Mouse (Mus musculus): ENCODE results near the gene Gpd2. TPM values are rescaled to one million over a fixed set of nuclear protein-coding genes. Genes with fewer than 3 reads are reported as not detected.
A peak's percentile ranks its signal among the peaks of the same experiment; 100 is the strongest.

The Gpd2 gene
- polyA plus RNA-seq, 1 experiment from 2014 or later, result 28.0 TPM

- H3K9ac ChIP-seq, result no peak overlapping the region
- H3K9me3 ChIP-seq, result no peaks in the 10 kb centered on the region
- H3K4me1 ChIP-seq (replicated peaks), result no peaks in the 10 kb centered on the region
- no peak for ATAC-seq (ENCODE audit: low FRiP score, low read depth)
- H3K4me3 ChIP-seq, result no peak overlapping the region
- no peaks in the 10 kb centered on the region for H3K36me3 ChIP-seq
- H3K27me3 ChIP-seq, result no peaks in the 10 kb centered on the region
- no peak overlapping the region for H3K27ac ChIP-seq (replicated peaks)
- 64% methylated on average over 13 of the region's 13 CpGs for WGBS
- H3K4me2 ChIP-seq, result no peak overlapping the region
These were observed 32.4 kb downstream of the Gpd2 start for GRCm38 (mm10) chr2:57269690-57270435.

- Histone ChIP-seq H3K9me3 (no peaks in the 10 kb centered on the region), H3K9ac (no peak overlapping the region), H3K4me1 (replicated peaks) (no peaks in the 10 kb centered on the region), H3K4me3 (no peak overlapping the region), H3K27ac (replicated peaks) (no peak overlapping the region), H3K27me3 (no peaks in the 10 kb centered on the region), H3K4me2 (no peak overlapping the region), H3K36me3 (no peaks in the 10 kb centered on the region)
- no peak for ATAC-seq (ENCODE audit: low FRiP score, low read depth)
- 85% methylated on average over 10 of the region's 10 CpGs for WGBS
These were observed 42.8 kb downstream of the Gpd2 start for GRCm38 (mm10) chr2:57280190-57280723.

- no peaks in the 10 kb centered on the region for H3K4me1 ChIP-seq (replicated peaks)
- H3K27ac ChIP-seq (replicated peaks), result no peak overlapping the region
- no peaks in the 10 kb centered on the region for H3K9me3 ChIP-seq
- ATAC-seq (ENCODE audit: low FRiP score, low read depth), result no peak
- H3K4me3 ChIP-seq, result no peak overlapping the region
- no peak overlapping the region for H3K4me2 ChIP-seq
- H3K36me3 ChIP-seq, result no peaks in the 10 kb centered on the region
- 65% methylated on average over 7 of the region's 7 CpGs for WGBS
- H3K9ac ChIP-seq, result no peak overlapping the region
- no peaks in the 10 kb centered on the region for H3K27me3 ChIP-seq
These were observed 46.4 kb downstream of the Gpd2 start for GRCm38 (mm10) chr2:57283791-57284190.

DNA sequence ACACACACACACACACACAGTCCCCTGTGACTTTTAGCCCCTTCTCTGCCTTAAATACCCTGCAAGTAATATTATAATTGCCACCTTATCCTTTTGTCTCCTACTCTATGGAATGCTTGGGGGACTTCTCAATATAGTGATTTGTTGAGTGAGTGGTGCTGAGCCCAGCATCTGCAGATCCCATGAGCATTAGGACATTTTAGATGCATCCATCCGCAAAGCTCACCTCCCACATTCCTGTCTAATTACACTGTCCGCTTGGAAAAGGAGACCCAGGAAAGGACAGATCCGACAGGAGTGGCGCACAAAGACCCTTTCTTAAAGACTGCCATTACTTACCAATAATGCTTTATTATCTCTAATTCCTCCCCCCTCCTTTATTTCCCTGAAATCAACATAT lies 47.8 kb downstream of the Gpd2 start:
- Histone ChIP-seq H3K9me3 (no peaks in the 10 kb centered on the region), H3K4me1 (replicated peaks) (no peaks in the 10 kb centered on the region), H3K27me3 (no peaks in the 10 kb centered on the region), H3K4me3 (no peak overlapping the region), H3K36me3 (no peaks in the 10 kb centered on the region), H3K4me2 (no peak overlapping the region), H3K9ac (no peak overlapping the region), H3K27ac (replicated peaks) (no peak overlapping the region)
- no peak for ATAC-seq (ENCODE audit: low FRiP score, low read depth)
- WGBS, result 76% methylated on average over 4 of the region's 4 CpGs

- no peak overlapping the region for H3K27ac ChIP-seq (replicated peaks)
- H3K27me3 ChIP-seq, result no peaks in the 10 kb centered on the region
- no peak overlapping the region for H3K4me3 ChIP-seq
- H3K9ac ChIP-seq, result no peak overlapping the region
- H3K36me3 ChIP-seq, result no peaks in the 10 kb centered on the region
- WGBS, result 91% methylated on average over 1 of the region's 1 CpGs
- H3K4me1 ChIP-seq (replicated peaks), result no peaks in the 10 kb centered on the region
- no peak overlapping the region for H3K4me2 ChIP-seq
- no peak for ATAC-seq (ENCODE audit: low FRiP score, low read depth)
- H3K9me3 ChIP-seq, result no peaks in the 10 kb centered on the region
These were observed 50.6 kb downstream of the Gpd2 start for GRCm38 (mm10) chr2:57287986-57288385.

DNA sequence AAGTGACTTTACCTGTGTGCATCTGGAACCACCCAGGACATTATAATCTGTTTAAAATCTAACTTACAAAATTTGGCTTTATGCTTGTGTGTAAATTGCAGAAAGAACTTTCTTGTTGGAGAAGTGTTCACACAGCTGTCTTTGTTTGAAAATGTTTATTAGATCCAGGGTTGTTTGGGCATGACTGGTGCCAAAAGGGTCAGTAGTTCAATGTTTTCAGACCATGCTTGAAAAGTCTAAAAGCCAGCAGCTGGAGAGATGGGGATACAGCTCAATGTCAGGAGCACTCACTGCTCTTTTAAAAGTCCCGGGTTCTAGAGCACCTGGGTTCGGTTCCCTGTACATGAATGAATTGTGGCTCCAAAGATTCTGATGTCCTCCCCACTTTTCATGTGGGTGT lies 56.1 kb downstream of the Gpd2 start:
- H3K4me2 ChIP-seq, result no peak overlapping the region
- H3K4me1 ChIP-seq (replicated peaks), result no peaks in the 10 kb centered on the region
- no peak overlapping the region for H3K9ac ChIP-seq
- no peak for ATAC-seq (ENCODE audit: low FRiP score, low read depth)
- no peak overlapping the region for H3K4me3 ChIP-seq
- 93% methylated on average over 2 of the region's 2 CpGs for WGBS
- no peaks in the 10 kb centered on the region for H3K27me3 ChIP-seq
- no peaks in the 10 kb centered on the region for H3K36me3 ChIP-seq
- no peak overlapping the region for H3K27ac ChIP-seq (replicated peaks)
- H3K9me3 ChIP-seq, result no peaks in the 10 kb centered on the region

DNA sequence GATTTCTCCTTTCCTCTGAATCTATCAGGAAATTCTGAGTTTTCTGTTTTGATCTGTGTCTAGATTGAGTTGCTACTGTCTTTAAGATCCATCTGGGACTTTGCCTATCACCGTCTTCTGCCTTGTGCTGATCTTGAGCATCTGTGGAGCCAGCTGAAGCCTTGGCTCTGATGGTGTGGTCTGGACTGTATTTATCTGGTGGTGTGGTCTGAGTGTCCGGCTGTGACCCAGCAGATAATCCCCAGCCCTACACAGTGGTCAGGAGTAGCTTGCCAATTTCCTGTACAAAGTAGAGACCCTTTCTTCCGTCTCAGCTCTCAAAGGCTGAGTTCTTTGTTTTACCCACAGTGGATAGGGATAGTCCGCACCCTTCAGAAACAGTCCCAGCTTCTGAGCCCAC lies 58.6 kb downstream of the Gpd2 start:
- H3K27ac ChIP-seq (replicated peaks), result no peak overlapping the region
- no peak overlapping the region for H3K4me3 ChIP-seq
- no peak overlapping the region for H3K4me2 ChIP-seq
- no peaks in the 10 kb centered on the region for H3K4me1 ChIP-seq (replicated peaks)
- WGBS, result 85% methylated on average over 4 of the region's 4 CpGs
- no peaks in the 10 kb centered on the region for H3K9me3 ChIP-seq
- no peaks in the 10 kb centered on the region for H3K36me3 ChIP-seq
- ATAC-seq (ENCODE audit: low FRiP score, low read depth), result no peak
- no peaks in the 10 kb centered on the region for H3K27me3 ChIP-seq
- no peak overlapping the region for H3K9ac ChIP-seq

DNA sequence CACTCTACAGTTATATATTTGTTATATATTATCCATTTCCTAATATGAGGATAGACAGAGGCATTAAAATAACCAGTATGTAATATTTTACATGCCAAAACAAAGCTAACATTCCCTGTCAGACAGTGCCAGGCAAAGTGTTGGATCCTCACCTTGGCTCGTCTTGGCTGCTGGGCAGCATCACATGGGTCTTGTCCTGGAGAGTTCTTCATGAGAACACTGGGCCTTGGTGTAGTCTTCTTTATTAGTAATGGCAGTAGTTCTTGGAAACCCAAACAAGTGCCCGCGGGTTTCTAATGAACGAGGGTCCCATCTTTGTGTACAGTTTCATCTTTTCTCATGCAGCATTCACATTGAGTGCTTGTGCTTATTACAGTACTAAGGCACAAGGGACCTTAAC lies 59.8 kb downstream of the Gpd2 start:
- Histone ChIP-seq H3K9me3 (no peaks in the 10 kb centered on the region), H3K36me3 (no peaks in the 10 kb centered on the region), H3K4me2 (no peak overlapping the region), H3K27me3 (no peaks in the 10 kb centered on the region), H3K4me1 (replicated peaks) (no peaks in the 10 kb centered on the region), H3K9ac (no peak overlapping the region), H3K27ac (replicated peaks) (no peak overlapping the region), H3K4me3 (no peak overlapping the region)
- 93% methylated on average over 4 of the region's 4 CpGs for WGBS
- ATAC-seq (ENCODE audit: low FRiP score, low read depth), result no peak

DNA sequence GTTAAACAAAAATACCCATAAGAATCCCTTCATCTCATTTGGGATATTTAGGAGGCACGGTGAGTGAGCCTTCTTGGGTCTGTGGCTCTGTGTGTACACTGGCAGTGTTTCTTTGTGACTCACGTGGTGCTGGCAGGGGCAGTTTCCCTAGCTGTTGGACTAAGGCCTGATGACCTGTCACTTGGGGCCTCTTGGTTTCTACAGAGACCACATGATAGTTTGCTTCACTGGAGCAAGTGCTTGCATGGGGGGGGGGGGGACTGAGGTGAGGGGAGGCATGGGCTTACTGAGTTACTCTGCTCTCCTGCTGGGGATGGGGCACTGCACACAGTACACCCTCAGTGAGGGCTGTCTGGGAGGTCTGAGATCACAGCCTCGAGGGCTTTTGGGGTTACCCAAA lies 64.1 kb downstream of the Gpd2 start:
- Histone ChIP-seq H3K27me3 (no peaks in the 10 kb centered on the region), H3K9ac (no peak overlapping the region), H3K27ac (replicated peaks) (no peak overlapping the region), H3K4me3 (no peak overlapping the region), H3K9me3 (no peaks in the 10 kb centered on the region), H3K4me2 (no peak overlapping the region), H3K36me3 (no peaks in the 10 kb centered on the region), H3K4me1 (replicated peaks) (peaks cover 10% of the 10 kb centered on the region; the same call in 1 of the 2 replicates)
- 44% methylated on average over 3 of the region's 3 CpGs for WGBS
- ATAC-seq (ENCODE audit: low FRiP score, low read depth), result peak; percentile 51; the same call in 1 of the 2 replicates

DNA sequence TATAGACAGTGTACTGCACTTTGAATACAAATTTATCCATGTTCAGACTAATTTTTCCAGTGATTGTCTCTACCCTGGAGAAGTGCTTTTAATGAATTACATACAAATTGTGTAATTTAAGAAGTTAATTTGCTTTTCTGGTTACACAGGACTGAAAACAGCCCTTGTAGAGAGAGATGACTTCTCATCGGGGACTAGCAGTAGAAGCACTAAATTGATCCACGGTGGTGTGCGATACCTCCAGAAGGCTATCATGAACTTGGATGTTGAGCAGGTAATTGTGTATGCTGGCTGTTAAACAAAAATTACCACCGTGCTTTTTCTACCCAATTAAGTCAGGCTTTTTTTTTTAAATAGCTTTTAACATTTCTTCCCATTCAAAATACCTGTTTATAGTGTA lies 66.8 kb downstream of the Gpd2 start:
- Histone ChIP-seq H3K9me3 (no peaks in the 10 kb centered on the region), H3K4me2 (no peak overlapping the region), H3K27ac (replicated peaks) (no peak overlapping the region), H3K27me3 (no peaks in the 10 kb centered on the region), H3K36me3 (no peaks in the 10 kb centered on the region), H3K4me1 (replicated peaks) (peaks cover 10% of the 10 kb centered on the region; the same call in 1 of the 2 replicates), H3K4me3 (no peak overlapping the region), H3K9ac (no peak overlapping the region)
- no peak for ATAC-seq (ENCODE audit: low FRiP score, low read depth)
- WGBS, result 60% methylated on average over 4 of the region's 4 CpGs

GRCm38 (mm10) chr2:57312268-57312797 lies 74.9 kb downstream of the Gpd2 start:
- no peak overlapping the region for H3K4me2 ChIP-seq
- 53% methylated on average over 7 of the region's 7 CpGs for WGBS
- H3K9me3 ChIP-seq, result no peaks in the 10 kb centered on the region
- ATAC-seq (ENCODE audit: low FRiP score, low read depth), result no peak
- H3K4me1 ChIP-seq (replicated peaks), result no peaks in the 10 kb centered on the region
- H3K4me3 ChIP-seq, result no peak overlapping the region
- H3K27ac ChIP-seq (replicated peaks), result no peak overlapping the region
- no peak overlapping the region for H3K9ac ChIP-seq
- H3K27me3 ChIP-seq, result no peaks in the 10 kb centered on the region
- H3K36me3 ChIP-seq, result no peaks in the 10 kb centered on the region

- H3K27me3 ChIP-seq, result no peaks in the 10 kb centered on the region
- H3K9me3 ChIP-seq, result no peaks in the 10 kb centered on the region
- H3K9ac ChIP-seq, result no peak overlapping the region
- H3K27ac ChIP-seq (replicated peaks), result no peak overlapping the region
- H3K4me2 ChIP-seq, result no peak overlapping the region
- 65% methylated on average over 2 of the region's 2 CpGs for WGBS
- no peaks in the 10 kb centered on the region for H3K36me3 ChIP-seq
- no peaks in the 10 kb centered on the region for H3K4me1 ChIP-seq (replicated peaks)
- ATAC-seq (ENCODE audit: low FRiP score, low read depth), result no peak
- H3K4me3 ChIP-seq, result no peak overlapping the region
These were observed 78.6 kb downstream of the Gpd2 start for GRCm38 (mm10) chr2:57316055-57316454.
